Mouse (Mus musculus): ENCODE measurements at regions not wholly inside any gene's neighbourhood (a gene's known extent, or its start where the extent isn't known, plus 50 kb on each side); places are given as distances from the start of the nearest gene placed in this dataset.

GRCm38 (mm10) chr1:128643316-128643776, 51.3 kb upstream of the Cxcr4 start:
- Histone ChIP-seq H3K4me1 (ENCODE audit: control insufficient read depth in 1 of 2, insufficient read depth in 2 of 2) (peaks cover 17 to 28% of the 10 kb centered on the region in 2 experiments), H3K27me3 (replicated peaks) (no peaks in the 10 kb centered on the region), H3K27ac (ENCODE audit: insufficient read depth, low read depth) (no peak overlapping the region), H3K9ac (ENCODE audit: insufficient read depth, low read depth) (no peak overlapping the region), H3K4me3 (replicated peaks in 1 of 3; ENCODE audit: low read depth in 2 of 3, low read length in 2 of 3, poor library complexity in 1 of 3) (no peak overlapping the region), H3K36me3 (replicated peaks in 1 of 2; ENCODE audit: control insufficient read depth in 1 of 2, insufficient read depth in 1 of 2, low read length in 1 of 2) (no peaks in the 10 kb centered on the region), H3K4me2 (ENCODE audit: insufficient read depth, low read depth, poor library complexity, severe bottlenecking) (no peak overlapping the region), H3K79me2 (replicated peaks; ENCODE audit: control insufficient read depth, extremely low read depth, insufficient read depth, poor library complexity, severe bottlenecking) (no peaks in the 10 kb centered on the region), H3K9me3 (replicated peaks; ENCODE audit: low read length) (peaks cover 4% of the 10 kb centered on the region)
- DNase-seq (ENCODE audit: extremely low read depth), result no peak
- TF ChIP-seq ZNF384 (IDR thresholded peaks at IDR 0.05; ENCODE audit: low read depth, low read length) (no peak), EP300 (IDR thresholded peaks at IDR 0.05; ENCODE audit: low read length) (no peak), POLR2A (IDR thresholded peaks at IDR 0.05; ENCODE audit: low read depth, low read length) (no peak), MAZ (IDR thresholded peaks at IDR 0.05; ENCODE audit: low read depth, low read length) (no peak), USF1 (IDR thresholded peaks at IDR 0.05; ENCODE audit: low read depth, low read length) (no peak), MEF2A (IDR thresholded peaks at IDR 0.05; ENCODE audit: borderline replicate concordance, low read depth, low read length) (no peak), CTCF (conservative IDR thresholded peaks at IDR 0.05 in 1 of 2, IDR thresholded peaks at IDR 0.05 in 1 of 2; ENCODE audit: low read depth in 2 of 2, low read length in 2 of 2) (no peak), NELFE (IDR thresholded peaks at IDR 0.05; ENCODE audit: low read depth, low read length) (no peak), MYC (IDR thresholded peaks at IDR 0.05; ENCODE audit: low read depth, low read length) (no peak), E2F4 (IDR thresholded peaks at IDR 0.05; ENCODE audit: insufficient replicate concordance, low read depth, low read length) (no peak)
- dilution Hi-C loops (cut with MboI; ENCODE audit: extremely low pct_ligation_motif_present, extremely low pct_unique_long_range_greater_than_20kb, low sequenced_read_pairs), result no loop called here
- in situ Hi-C loops (cut with MboI; ENCODE audit: low pct_ligation_motif_present, low pct_unique_long_range_greater_than_20kb, low sequenced_read_pairs), result no loop called here

- no peaks in the 10 kb centered on the region for H3K27me3 ChIP-seq (replicated peaks)
- no peaks in the 10 kb centered on the region for H3K36me3 ChIP-seq (replicated peaks in 1 of 2; ENCODE audit: control insufficient read depth in 1 of 2, insufficient read depth in 1 of 2, low read length in 1 of 2)
- H3K9me3 ChIP-seq (replicated peaks; ENCODE audit: low read length), result peaks cover 4% of the 10 kb centered on the region
- dilution Hi-C loops (cut with MboI; ENCODE audit: extremely low pct_ligation_motif_present, extremely low pct_unique_long_range_greater_than_20kb, low sequenced_read_pairs), result no loop called here
- no peak overlapping the region for H3K27ac ChIP-seq (ENCODE audit: insufficient read depth, low read depth)
- no peaks in the 10 kb centered on the region for H3K79me2 ChIP-seq (replicated peaks; ENCODE audit: control insufficient read depth, extremely low read depth, insufficient read depth, poor library complexity, severe bottlenecking)
- no peak overlapping the region for H3K4me3 ChIP-seq (replicated peaks in 1 of 3; ENCODE audit: low read depth in 2 of 3, low read length in 2 of 3, poor library complexity in 1 of 3)
- in situ Hi-C loops (cut with MboI; ENCODE audit: low pct_ligation_motif_present, low pct_unique_long_range_greater_than_20kb, low sequenced_read_pairs), result no loop called here
- DNase-seq (ENCODE audit: extremely low read depth), result no peak
- TF ChIP-seq CHD2 (IDR thresholded peaks at IDR 0.05; ENCODE audit: low read length), result no peak
- no peak for TF ChIP-seq TBP (conservative IDR thresholded peaks at IDR 0.05; ENCODE audit: low read depth, low read length)
- no peak for TF ChIP-seq RCOR1 (conservative IDR thresholded peaks at IDR 0.05; ENCODE audit: low read depth, low read length)
- TF ChIP-seq MAFK (IDR thresholded peaks at IDR 0.05; ENCODE audit: insufficient replicate concordance, low read length), result no peak
- no peak for TF ChIP-seq ETS1 (conservative IDR thresholded peaks at IDR 0.05; ENCODE audit: low read depth, low read length)
- TF ChIP-seq CTCF (conservative IDR thresholded peaks at IDR 0.05 in 1 of 2, IDR thresholded peaks at IDR 0.05 in 1 of 2; ENCODE audit: low read depth in 2 of 2, low read length in 2 of 2), result no peak
- TF ChIP-seq UBTF (IDR thresholded peaks at IDR 0.05; ENCODE audit: low read depth, low read length), result no peak
- no peak for TF ChIP-seq USF1 (IDR thresholded peaks at IDR 0.05; ENCODE audit: low read depth, low read length)
- no peak for TF ChIP-seq RAD21 (IDR thresholded peaks at IDR 0.05; ENCODE audit: low read depth, low read length)
- TF ChIP-seq JUND (conservative IDR thresholded peaks at IDR 0.05; ENCODE audit: low read depth, low read length), result no peak
- TF ChIP-seq SIN3A (IDR thresholded peaks at IDR 0.05; ENCODE audit: low read length), result no peak
- no peak for TF ChIP-seq IRF4 (IDR thresholded peaks at IDR 0.05; ENCODE audit: low read depth, low read length)
- no peak for TF ChIP-seq CHD1 (IDR thresholded peaks at IDR 0.05; ENCODE audit: low read depth, low read length)
- no peak overlapping the region for H3K4me2 ChIP-seq (ENCODE audit: insufficient read depth, low read depth, poor library complexity, severe bottlenecking)
- H3K9ac ChIP-seq (ENCODE audit: insufficient read depth, low read depth), result no peak overlapping the region
- peaks cover 25 to 39% of the 10 kb centered on the region in 2 experiments for H3K4me1 ChIP-seq (ENCODE audit: control insufficient read depth in 1 of 2, insufficient read depth in 2 of 2)
Measured at GRCm38 (mm10) chr1:128642212-128642611, 50.1 kb upstream of the Cxcr4 start.

Data from CH12.LX (cell line).